8 mouse cellular contexts compared by ENCODE assay signal in the genomic region with DNA sequence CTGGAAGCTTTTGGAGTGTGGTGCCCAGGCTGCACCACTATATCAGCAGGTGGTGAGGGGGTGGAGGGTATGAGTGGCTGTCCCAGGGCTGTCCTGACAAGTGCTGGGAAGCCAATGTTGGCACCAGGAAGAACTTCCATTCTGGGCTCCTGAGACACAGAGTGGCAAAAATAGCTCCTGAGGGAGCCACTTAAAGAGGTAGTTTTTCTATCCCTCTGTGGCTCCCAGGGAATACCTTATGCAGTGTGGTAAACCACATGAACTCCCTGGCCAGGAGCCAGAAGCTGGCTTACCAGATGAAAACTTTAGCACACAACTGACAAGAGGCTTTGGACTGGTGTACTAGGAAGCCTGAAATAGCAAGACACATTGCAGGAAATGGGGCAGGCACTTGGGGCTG. TPM values are rescaled to one million over a fixed set of nuclear protein-coding genes. Genes with fewer than 3 reads are reported as not detected.
DNase-seq lines count a peak whose midpoint lies in the region; ATAC-seq and TF ChIP-seq lines count a peak whose summit lies in the region.
"Had no signal": no experiment of that assay in that cellular context is flagged by ENCODE, and none has a peak within 500 bp of the region (broad histone marks: within the 10 kb centered on the region; RNA-seq: fewer than 3 reads in every experiment).

No protein-coding gene starts in this region.

- no peaks in the 10 kb centered on the region for H3K9me3 ChIP-seq in midbrain, embryonic 14.5 days (ENCODE audit: control insufficient read depth, low read length)
- no peaks in the 10 kb centered on the region for H3K9me3 ChIP-seq in midbrain, postnatal 0 days (ENCODE audit: low read length)
- H3K9me3 ChIP-seq in liver, embryonic 11.5 days (ENCODE audit: control insufficient read depth, low read length) = no peaks in the 10 kb centered on the region
- H3K9me3 ChIP-seq in hindbrain, embryonic 16.5 days (ENCODE audit: control insufficient read depth, low read length) = no peaks in the 10 kb centered on the region
- no peaks in the 10 kb centered on the region for H3K9me3 ChIP-seq in midbrain, embryonic 15.5 days
- H3K9me3 ChIP-seq: hindbrain, embryonic 15.5 days had no signal

- H3K4me1 ChIP-seq in midbrain, embryonic 14.5 days (ENCODE audit: control insufficient read depth, insufficient read depth, low read length) = peaks cover 7% of the 10 kb centered on the region; the same call in 1 of the 2 replicates
- H3K4me1 ChIP-seq in midbrain, postnatal 0 days (ENCODE audit: insufficient read depth, low read length) = no peaks in the 10 kb centered on the region
- 0 out of 2 replicates have a peak, but pooled peaks cover 3% of the 10 kb centered on the region for H3K4me1 ChIP-seq in liver, embryonic 11.5 days (replicated peaks; ENCODE audit: control insufficient read depth, insufficient read depth, low read length)
- no peaks in the 10 kb centered on the region; the same call in 1 of the 2 replicates for H3K4me1 ChIP-seq in hindbrain, embryonic 16.5 days (ENCODE audit: control insufficient read depth, insufficient read depth, low read depth, low read length)
- H3K4me1 ChIP-seq in midbrain, embryonic 15.5 days = 0 out of 2 replicates have a peak, but pooled peaks cover 7% of the 10 kb centered on the region
- H3K4me1 ChIP-seq: hindbrain, embryonic 15.5 days had no signal

- TF ChIP-seq CTCF in midbrain, postnatal 0 days (IDR thresholded peaks at IDR 0.05) = no peak

- no peaks in the 10 kb centered on the region for H3K36me3 ChIP-seq in midbrain, embryonic 14.5 days (ENCODE audit: control insufficient read depth, insufficient read depth, low read length)
- H3K36me3 ChIP-seq in midbrain, postnatal 0 days (ENCODE audit: insufficient read depth, low read length) = peaks cover 4% of the 10 kb centered on the region
- H3K36me3 ChIP-seq in liver, embryonic 11.5 days (ENCODE audit: control insufficient read depth, insufficient read depth, low read length) = no peaks in the 10 kb centered on the region
- H3K36me3 ChIP-seq in hindbrain, embryonic 16.5 days (ENCODE audit: control insufficient read depth, insufficient read depth, low read length) = 0 out of 2 replicates have a peak, but pooled peaks cover 2% of the 10 kb centered on the region
- H3K36me3 ChIP-seq in midbrain, embryonic 15.5 days (replicated peaks) = 0 out of 2 replicates have a peak, but pooled peaks cover 3% of the 10 kb centered on the region

- peak; percentile 20; the same call in 1 of the 2 replicates for ATAC-seq in midbrain, embryonic 14.5 days (ENCODE audit: low FRiP score, low TSS enrichment)
- ATAC-seq in midbrain, postnatal 0 days (ENCODE audit: low FRiP score) = no peak
- ATAC-seq in liver, embryonic 11.5 days (replicated peaks; ENCODE audit: low FRiP score) = no peak
- no peak for ATAC-seq in hindbrain, embryonic 16.5 days
- no peak for ATAC-seq in midbrain, embryonic 15.5 days (replicated peaks)

- no peak overlapping the region for H3K27ac ChIP-seq in midbrain, embryonic 14.5 days (replicated peaks; ENCODE audit: low read depth, low read length)
- H3K27ac ChIP-seq in midbrain, postnatal 0 days (ENCODE audit: low read depth, low read length) = no peak overlapping the region
- no peak overlapping the region for H3K27ac ChIP-seq in liver, embryonic 11.5 days (ENCODE audit: low read depth, low read length)
- no peak overlapping the region for H3K27ac ChIP-seq in hindbrain, embryonic 16.5 days (ENCODE audit: low read depth, low read length)
- H3K27ac ChIP-seq in midbrain, embryonic 15.5 days = no peak overlapping the region
- H3K27ac ChIP-seq: hindbrain, embryonic 15.5 days had no signal

- H3K27me3 ChIP-seq in midbrain, embryonic 14.5 days (ENCODE audit: control insufficient read depth, insufficient read depth, low read length) = no peaks in the 10 kb centered on the region
- no peaks in the 10 kb centered on the region for H3K27me3 ChIP-seq in midbrain, postnatal 0 days (ENCODE audit: insufficient read depth, low read length)
- H3K27me3 ChIP-seq in liver, embryonic 11.5 days (replicated peaks; ENCODE audit: control insufficient read depth, insufficient read depth, low read length) = no peaks in the 10 kb centered on the region
- H3K27me3 ChIP-seq in hindbrain, embryonic 16.5 days (replicated peaks; ENCODE audit: control insufficient read depth, insufficient read depth, low read length) = no peaks in the 10 kb centered on the region
- H3K27me3 ChIP-seq in midbrain, embryonic 15.5 days (replicated peaks) = no peaks in the 10 kb centered on the region
- H3K27me3 ChIP-seq: hindbrain, embryonic 15.5 days had no signal

- H3K9ac ChIP-seq in midbrain, embryonic 14.5 days (replicated peaks; ENCODE audit: low read length) = no peak overlapping the region
- no peak overlapping the region for H3K9ac ChIP-seq in midbrain, postnatal 0 days (replicated peaks; ENCODE audit: low read length, poor library complexity, severe bottlenecking)
- H3K9ac ChIP-seq in liver, embryonic 11.5 days (ENCODE audit: low read depth, low read length) = no peak overlapping the region
- no peak overlapping the region for H3K9ac ChIP-seq in hindbrain, embryonic 16.5 days (ENCODE audit: low read depth, low read length)
- H3K9ac ChIP-seq in midbrain, embryonic 15.5 days = no peak overlapping the region
- H3K9ac ChIP-seq: hindbrain, embryonic 15.5 days had no signal

- no peak overlapping the region for H3K4me3 ChIP-seq in midbrain, embryonic 14.5 days (replicated peaks; ENCODE audit: low read depth, low read length)
- H3K4me3 ChIP-seq in midbrain, postnatal 0 days (ENCODE audit: low read depth, low read length) = no peak overlapping the region
- H3K4me3 ChIP-seq in liver, embryonic 11.5 days (ENCODE audit: low read depth, low read length) = no peak overlapping the region
- no peak overlapping the region for H3K4me3 ChIP-seq in hindbrain, embryonic 16.5 days (ENCODE audit: low read length)
- H3K4me3 ChIP-seq in midbrain, embryonic 15.5 days = no peak overlapping the region
- H3K4me3 ChIP-seq: hindbrain, embryonic 15.5 days had no signal

- H3K4me2 ChIP-seq in midbrain, embryonic 14.5 days (ENCODE audit: low read length) = no peak overlapping the region
- no peak overlapping the region for H3K4me2 ChIP-seq in midbrain, postnatal 0 days (ENCODE audit: low read depth, low read length, poor library complexity, severe bottlenecking)
- no peak overlapping the region for H3K4me2 ChIP-seq in liver, embryonic 11.5 days
- no peak overlapping the region for H3K4me2 ChIP-seq in hindbrain, embryonic 16.5 days (ENCODE audit: low read length)
- H3K4me2 ChIP-seq in midbrain, embryonic 15.5 days = no peak overlapping the region
- H3K4me2 ChIP-seq: hindbrain, embryonic 15.5 days had no signal

- DNase-seq in midbrain, embryonic 14.5 days = no peak
- DNase-seq in midbrain, postnatal 0 days (ENCODE audit: low spot score) = no peak
- peak; percentile 80 for DNase-seq in gastrocnemius, postnatal 25 days
- DNase-seq in layer of hippocampus, adult 9-11 months = peak; percentile 80
- no peak for DNase-seq in liver, embryonic 11.5 days (ENCODE audit: low spot score)

RNA-seq across cellular contexts. Expression of gene 4931440F15Rik, which starts 47.5 kb away (rescaled TPM):
- polyA plus RNA-seq in midbrain, embryonic 14.5 days (2014; fragmentation: Nextera tagmentation; extraction: Ambion mirVana) = 0.58 and 0.67 TPM in 2 replicates
- 0.66 and 1.2 TPM in 2 replicates for total RNA-seq in midbrain, postnatal 0 days (2014; rRNA removed)
- polyA plus RNA-seq in midbrain, postnatal 0 days (2015; fragmentation: Nextera tagmentation; extraction: Ambion mirVana) = 0.33 and 0.56 TPM in 2 replicates
- total RNA-seq in gastrocnemius, postnatal 25 days (2021) = 1 to 10 TPM; 2.1 to 2.6 TPM
- polyA plus RNA-seq in liver, embryonic 11.5 days (2014; fragmentation: Nextera tagmentation; extraction: Ambion mirVana) = 0.70 and 0.95 TPM in 2 replicates
- polyA plus RNA-seq in hindbrain, embryonic 16.5 days (2015; fragmentation: Nextera tagmentation; extraction: Ambion mirVana) = 0.83 and 0.85 TPM in 2 replicates
- 0.72 and 0.74 TPM in 2 replicates for polyA plus RNA-seq in midbrain, embryonic 15.5 days (2015; fragmentation: Nextera tagmentation; extraction: Ambion mirVana)

Comparison
In these comparisons a context has a peak if more than half of its experiments do, and no peak if none do; other contexts are left out.
1. DNase-seq: peak in gastrocnemius, postnatal 25 days (single experiment) and layer of hippocampus, adult 9-11 months (single experiment); none in midbrain, embryonic 14.5 days (single experiment), midbrain, postnatal 0 days (single experiment) and liver, embryonic 11.5 days (single experiment).